Mouse (Mus musculus) hindbrain, embryonic 12.5 days (tissue): ENCODE data around the gene Abcb11. TPM values are rescaled to one million over a fixed set of nuclear protein-coding genes. Genes with fewer than 3 reads are reported as not detected.
A peak's percentile ranks its signal among the peaks of the same experiment; 100 is the strongest.
"Not testable (repeated sequence)": the region's sequence is repeated elsewhere in the genome, so short reads cannot be mapped to it uniquely, and the experiment has no call there.

Source experiments
- ATAC-seq: fragments of 200-750 bp; cut with Nextera tagmentation; 2 replicates; pipeline ENCODE4 v1.8.0; 2017; ENCODE audit warnings: moderate TSS enrichment; ENCODE audit not compliant: low FRiP score
- H3K27ac ChIP-seq: fragments of 300-500 bp; sonication (generic); 2 replicates; pipeline ENCODE4 v1.5.1; 2016; ENCODE audit warnings: mild to moderate bottlenecking
- H3K27me3 ChIP-seq: fragments of 300-500 bp; sonication (generic); 2 replicates; pipeline ENCODE4 v1.6.1; 2016; ENCODE audit warnings: mild to moderate bottlenecking
- H3K36me3 ChIP-seq: fragments of 300-500 bp; sonication (generic); 2 replicates; pipeline ENCODE4 v1.6.1; 2016; ENCODE audit warnings: mild to moderate bottlenecking
- H3K4me1 ChIP-seq: fragments of 300-500 bp; sonication (generic); 2 replicates; pipeline ENCODE4 v1.6.1; 2016
- H3K4me2 ChIP-seq: fragments of 300-500 bp; sonication (generic); replicated peaks from 2 replicates; pipeline ENCODE4 v1.6.1; 2016; ENCODE audit warnings: mild to moderate bottlenecking
- H3K4me3 ChIP-seq: fragments of 300-500 bp; sonication (generic); 2 replicates; pipeline ENCODE4 v1.5.1; 2016; ENCODE audit warnings: mild to moderate bottlenecking
- H3K9ac ChIP-seq: fragments of 300-500 bp; sonication (generic); 2 replicates; pipeline ENCODE4 v1.6.1; 2016; ENCODE audit warnings: mild to moderate bottlenecking, moderate library complexity
- H3K9me3 ChIP-seq: fragments of 300-500 bp; sonication (generic); replicated peaks from 2 replicates; pipeline ENCODE4 v1.6.1; 2016; ENCODE audit warnings: mild to moderate bottlenecking
- WGBS: fragments of 180-500 bp; shearing (Covaris S2); methylation state at CpG from one replicate; pipeline ENCODE4 v1.1.7; 2016; 5-methylcytosine and 5-hydroxymethylcytosine counted together
- polyA plus RNA-seq: library from polyadenylated mRNA; unstranded; fragments of >200 nt; fragmentation: Nextera tagmentation; extraction: Ambion mirVana; gene quantifications from 2 replicates; pipeline ENCODE4 v1.2.1, GENCODE M21; 2016

Gene Abcb11
- polyA plus RNA-seq = not detected in 2 replicates

- Histone ChIP-seq H3K36me3 (no peaks in the 10 kb centered on the region), H3K4me2 (no peak within 1 kb of the TSS), H3K27me3 (no peaks in the 10 kb centered on the region), H3K9ac (no peak within 1 kb of the TSS), H3K4me1 (no peaks in the 10 kb centered on the region), H3K27ac (no peak within 1 kb of the TSS), H3K9me3 (no peaks in the 10 kb centered on the region), H3K4me3 (no peak within 1 kb of the TSS)
- 90% methylated on average over 9 of the region's 9 CpGs for WGBS
- ATAC-seq = no peak
Observed at GRCm38 (mm10) chr2:69342496-69343221, at the start of gene Abcb11. TSS of gene Abcb11 (minus strand) at chr2:69342616.

- Histone ChIP-seq H3K9me3 (no peaks in the 10 kb centered on the region), H3K4me2 (no peak overlapping the region), H3K4me3 (no peak overlapping the region), H3K36me3 (no peaks in the 10 kb centered on the region), H3K9ac (no peak overlapping the region), H3K27me3 (no peaks in the 10 kb centered on the region), H3K4me1 (no peaks in the 10 kb centered on the region), H3K27ac (no peak overlapping the region)
- WGBS = 80% methylated on average over 3 of the region's 3 CpGs
- ATAC-seq = no peak
Observed at GRCm38 (mm10) chr2:69386118-69386871, 43.9 kb upstream of the Abcb11 start.

DNA sequence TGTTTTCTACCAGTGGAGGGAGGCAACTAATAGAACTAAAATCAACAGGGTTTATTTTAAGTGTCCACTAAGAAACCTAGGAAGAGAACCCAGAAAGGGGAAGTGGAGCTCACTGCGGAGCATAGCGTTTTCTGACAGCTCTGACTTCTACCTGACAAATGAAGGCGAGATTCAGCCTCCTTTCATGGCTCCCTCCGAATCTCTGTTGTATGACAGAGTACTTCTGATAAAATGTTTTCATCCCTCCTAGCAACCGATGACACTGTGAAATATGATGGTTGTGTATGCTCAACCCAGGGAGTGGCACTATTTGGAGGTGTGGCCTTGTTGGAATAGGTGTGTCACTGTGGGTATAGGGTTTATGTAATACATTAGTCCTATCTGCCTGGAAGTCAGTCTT, 40.4 kb upstream of the Abcb11 start:
- no peaks in the 10 kb centered on the region for H3K9me3 ChIP-seq
- H3K36me3 ChIP-seq = no peaks in the 10 kb centered on the region
- H3K4me1 ChIP-seq = no peaks in the 10 kb centered on the region
- no peak overlapping the region for H3K9ac ChIP-seq
- no peaks in the 10 kb centered on the region for H3K27me3 ChIP-seq
- no peak for ATAC-seq
- no peak overlapping the region for H3K4me3 ChIP-seq
- H3K27ac ChIP-seq = no peak overlapping the region
- no peak overlapping the region for H3K4me2 ChIP-seq
- 88% methylated on average over 5 of the region's 5 CpGs for WGBS

GRCm38 (mm10) chr2:69381740-69382139, 39.3 kb upstream of the Abcb11 start:
- Histone ChIP-seq H3K27me3 (no peaks in the 10 kb centered on the region), H3K9ac (no peak overlapping the region), H3K4me3 (no peak overlapping the region), H3K9me3 (no peaks in the 10 kb centered on the region), H3K4me1 (no peaks in the 10 kb centered on the region), H3K36me3 (no peaks in the 10 kb centered on the region), H3K27ac (no peak overlapping the region), H3K4me2 (no peak overlapping the region)
- ATAC-seq = no peak
- WGBS = 56% methylated on average over 8 of the region's 8 CpGs

DNA sequence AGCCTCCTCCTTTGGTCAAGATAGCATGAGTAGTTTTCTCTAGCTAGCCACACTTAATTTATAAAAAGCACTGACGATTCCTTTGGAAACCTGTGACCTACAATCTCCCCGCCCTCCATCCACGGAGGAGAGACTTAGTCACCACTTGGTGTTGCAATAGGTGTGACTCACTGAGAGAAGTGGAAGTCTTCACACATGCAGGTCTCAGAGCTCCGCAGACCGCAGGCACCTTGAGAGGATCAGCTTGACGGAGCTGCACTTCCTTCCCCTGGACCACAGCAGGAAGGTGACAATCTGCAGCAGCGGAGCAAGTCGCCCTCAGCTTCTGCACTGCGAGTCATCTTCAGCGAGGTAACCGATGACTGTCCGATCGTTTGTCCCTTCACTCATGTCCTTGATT, 37.9 kb upstream of the Abcb11 start, which contains the start of gene Dhrs9:
Dhrs9 (plus strand) TSS at position 165 of the 400 bp plus-strand sequence.
- no peak for ATAC-seq
- no peak within 1 kb of the TSS for H3K27ac ChIP-seq
- no peak within 1 kb of the TSS for H3K4me3 ChIP-seq
- 80% methylated on average over 13 of the region's 13 CpGs for WGBS
- no peaks in the 10 kb centered on the region for H3K4me1 ChIP-seq
- no peaks in the 10 kb centered on the region for H3K36me3 ChIP-seq
- no peaks in the 10 kb centered on the region for H3K9me3 ChIP-seq
- H3K9ac ChIP-seq = no peak within 1 kb of the TSS
- no peak within 1 kb of the TSS for H3K4me2 ChIP-seq
- H3K27me3 ChIP-seq = no peaks in the 10 kb centered on the region

DNA sequence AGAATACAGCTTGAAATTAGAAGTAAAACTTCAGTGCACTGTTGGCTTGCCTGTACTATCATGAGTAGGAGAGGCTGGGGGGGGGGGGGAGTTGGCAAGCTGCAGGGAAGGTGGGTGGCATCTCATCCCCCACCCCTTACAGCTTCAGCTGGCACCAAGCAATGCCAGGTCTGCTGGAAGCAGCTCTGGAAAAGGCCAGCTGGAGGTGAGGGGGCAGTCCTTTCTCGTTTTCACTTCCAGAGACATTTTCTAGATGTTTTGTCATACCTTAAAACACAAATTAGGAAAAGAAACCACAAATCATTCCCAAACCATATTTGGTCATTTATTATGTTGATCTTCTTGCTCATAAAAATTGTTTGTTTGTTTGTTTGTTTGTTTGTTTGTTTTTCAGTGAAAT, 37.4 kb upstream of the Abcb11 start:
- no peaks in the 10 kb centered on the region for H3K36me3 ChIP-seq
- H3K4me3 ChIP-seq = no peak overlapping the region
- H3K4me1 ChIP-seq = no peaks in the 10 kb centered on the region
- ATAC-seq = no peak
- H3K9me3 ChIP-seq = no peaks in the 10 kb centered on the region
- no peak overlapping the region for H3K27ac ChIP-seq
- WGBS = 69% methylated on average over 1 of the region's 1 CpGs
- H3K27me3 ChIP-seq = no peaks in the 10 kb centered on the region
- no peak overlapping the region for H3K9ac ChIP-seq
- H3K4me2 ChIP-seq = no peak overlapping the region

DNA sequence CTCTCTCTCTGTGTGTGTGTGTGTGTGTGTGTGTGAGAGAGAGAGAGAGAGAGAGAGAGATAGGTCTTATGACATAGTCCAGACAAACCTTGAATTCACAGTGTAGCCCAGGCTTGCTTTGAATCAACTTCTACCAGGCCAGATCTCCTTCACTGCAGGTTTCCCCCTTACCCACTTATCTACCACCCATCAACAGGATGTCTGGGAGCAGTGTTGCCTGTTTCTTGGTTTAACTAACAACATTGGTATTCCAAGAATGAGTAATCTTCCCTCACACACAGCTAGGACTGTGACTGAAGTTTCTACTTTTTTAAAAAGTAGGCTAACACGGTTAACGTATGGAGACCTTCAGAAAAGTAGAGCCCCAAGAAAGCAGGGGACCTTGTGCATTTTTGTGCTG, 34.4 kb upstream of the Abcb11 start:
- H3K27ac ChIP-seq = no peak overlapping the region
- no peaks in the 10 kb centered on the region for H3K27me3 ChIP-seq
- WGBS = 80% methylated on average over 2 of the region's 2 CpGs
- no peak overlapping the region for H3K9ac ChIP-seq
- ATAC-seq = no peak
- no peak overlapping the region for H3K4me3 ChIP-seq
- no peaks in the 10 kb centered on the region for H3K4me1 ChIP-seq
- H3K36me3 ChIP-seq = no peaks in the 10 kb centered on the region
- no peak overlapping the region for H3K4me2 ChIP-seq
- H3K9me3 ChIP-seq = no peaks in the 10 kb centered on the region

GRCm38 (mm10) chr2:69365275-69365674, 22.9 kb upstream of the Abcb11 start:
- Histone ChIP-seq H3K9ac (no peak overlapping the region), H3K4me2 (no peak overlapping the region)
- no peak for ATAC-seq

GRCm38 (mm10) chr2:69364831-69365230, 22.4 kb upstream of the Abcb11 start:
- 91% methylated on average over 2 of the region's 2 CpGs for WGBS
- H3K4me2 ChIP-seq = no peak overlapping the region
- H3K9me3 ChIP-seq = no peaks in the 10 kb centered on the region
- no peaks in the 10 kb centered on the region for H3K4me1 ChIP-seq
- H3K27me3 ChIP-seq = no peaks in the 10 kb centered on the region
- H3K36me3 ChIP-seq = no peaks in the 10 kb centered on the region
- no peak overlapping the region for H3K27ac ChIP-seq
- H3K4me3 ChIP-seq = no peak overlapping the region
- no peak for ATAC-seq
- H3K9ac ChIP-seq = no peak overlapping the region

More at GRCm38 (mm10) chr2:69365275-69365674, 22.9 kb upstream of the Abcb11 start:
- 88% methylated on average over 1 of the region's 1 CpGs for WGBS
- H3K27me3 ChIP-seq = no peaks in the 10 kb centered on the region
- no peak overlapping the region for H3K4me3 ChIP-seq
- no peaks in the 10 kb centered on the region for H3K9me3 ChIP-seq
- H3K36me3 ChIP-seq = no peaks in the 10 kb centered on the region
- no peak overlapping the region for H3K27ac ChIP-seq
- no peaks in the 10 kb centered on the region for H3K4me1 ChIP-seq

DNA sequence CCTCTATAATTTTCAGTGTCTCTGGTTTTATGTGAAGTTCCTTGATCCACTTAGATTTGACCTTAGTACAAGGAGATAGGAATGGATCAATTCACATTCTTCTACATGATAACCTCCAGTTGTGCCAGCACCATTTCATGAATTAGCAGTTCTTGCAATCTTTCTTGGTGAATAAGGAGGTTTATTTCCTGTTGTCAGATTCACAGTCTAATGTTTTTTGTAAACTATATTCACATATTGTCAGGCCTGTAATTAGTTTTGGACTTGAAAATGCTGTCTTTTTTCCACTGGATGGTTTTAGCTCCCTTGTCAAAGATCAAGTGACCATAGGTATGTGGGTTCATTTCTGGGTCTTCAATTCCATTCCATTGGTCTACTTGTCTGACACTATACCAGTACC, 13.0 kb upstream of the Abcb11 start:
- not testable (repeated sequence) for H3K4me2 ChIP-seq, H3K4me1 ChIP-seq, H3K4me3 ChIP-seq, H3K27me3 ChIP-seq, H3K9me3 ChIP-seq, H3K27ac ChIP-seq, H3K9ac ChIP-seq, H3K36me3 ChIP-seq
- ATAC-seq = peak; percentile 100

DNA sequence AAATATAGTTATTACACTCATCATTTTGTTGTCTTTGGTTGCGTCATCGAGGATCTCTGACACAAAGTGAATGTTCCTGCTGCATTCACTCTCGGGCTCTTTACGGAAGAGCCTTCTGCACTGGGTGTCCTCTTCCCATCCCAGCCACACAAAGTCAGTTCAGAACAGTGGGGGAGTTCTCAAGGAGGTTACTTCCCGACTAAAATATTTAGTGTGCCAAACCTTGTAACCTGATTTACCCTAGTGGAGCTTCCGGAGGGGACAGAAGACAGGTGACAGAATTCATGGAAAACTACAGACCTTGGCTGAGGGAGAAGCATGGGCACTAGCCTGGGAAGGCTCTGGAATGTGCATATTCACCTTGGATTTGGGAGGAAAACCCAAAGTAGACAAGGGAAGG, 910 bp downstream of the Abcb11 start:
- H3K27me3 ChIP-seq = no peaks in the 10 kb centered on the region
- WGBS = 93% methylated on average over 6 of the region's 6 CpGs
- no peaks in the 10 kb centered on the region for H3K4me1 ChIP-seq
- H3K36me3 ChIP-seq = no peaks in the 10 kb centered on the region
- no peak overlapping the region for H3K27ac ChIP-seq
- no peak overlapping the region for H3K4me2 ChIP-seq
- H3K9me3 ChIP-seq = no peaks in the 10 kb centered on the region
- ATAC-seq = no peak
- H3K9ac ChIP-seq = no peak overlapping the region
- no peak overlapping the region for H3K4me3 ChIP-seq

GRCm38 (mm10) chr2:69331523-69331922, 10.9 kb downstream of the Abcb11 start:
- H3K9me3 ChIP-seq, ATAC-seq, H3K27me3 ChIP-seq, H3K4me3 ChIP-seq, H3K9ac ChIP-seq, H3K36me3 ChIP-seq, H3K27ac ChIP-seq, H3K4me1 ChIP-seq, H3K4me2 ChIP-seq: not testable (repeated sequence)
- WGBS = 91% methylated on average over 6 of the region's 6 CpGs
